Mouse (Mus musculus) olfactory bulb, adult 2 months (tissue): ENCODE results near the gene Slc7a5.

Source experiments
- CTCF ChIP-seq: fragments of 200-500 bp; IDR thresholded peaks from 2 replicates; pipeline ENCODE4 v1.5.1; 2012; ENCODE audit warnings: low read depth, mild to moderate bottlenecking, low read length, moderate library complexity; ENCODE audit not compliant: insufficient read depth
- POLR2A ChIP-seq: fragments of 200-500 bp; IDR thresholded peaks from 2 replicates; pipeline ENCODE4 v1.6.1; 2012; ENCODE audit warnings: mild to moderate bottlenecking, low read depth, low read length, moderate library complexity; ENCODE audit not compliant: insufficient read depth

GRCm38 (mm10) chr8:121847987-121848386, 59.5 kb downstream of the Slc7a5 start:
- no peak for TF ChIP-seq POLR2A
- TF ChIP-seq CTCF: no peak
